Mouse (Mus musculus) heart, adult 2 months (tissue): Measurements from ENCODE around the gene Tmem184c.

ENCODE experiments used
- CTCF ChIP-seq: fragments of 200-600 bp; IDR thresholded peaks from 2 replicates; pipeline ENCODE4 v1.8.1; 2022; ENCODE audit warnings: antibody characterized with exemption, mild to moderate bottlenecking, moderate library complexity
- EP300 ChIP-seq: fragments of 200-500 bp; IDR thresholded peaks from 2 replicates; pipeline ENCODE4 v1.6.1; 2011; ENCODE audit warnings: low read depth, low read length, control low read depth; ENCODE audit not compliant: insufficient read depth
- POLR2A ChIP-seq: fragments of 200-500 bp; IDR thresholded peaks from 2 replicates; pipeline ENCODE4 v1.6.1; 2011; ENCODE audit warnings: mild to moderate bottlenecking, low read depth, low read length, control low read depth; ENCODE audit not compliant: insufficient read depth

- TF ChIP-seq CTCF = no peak
- TF ChIP-seq EP300 = no peak
- no peak for TF ChIP-seq POLR2A
Observed at GRCm38 (mm10) chr8:77637593-77637992, 27.1 kb upstream of the Tmem184c start.
